Mouse (Mus musculus): ENCODE measurements around the gene Map3k5.

The Map3k5 gene

DNA sequence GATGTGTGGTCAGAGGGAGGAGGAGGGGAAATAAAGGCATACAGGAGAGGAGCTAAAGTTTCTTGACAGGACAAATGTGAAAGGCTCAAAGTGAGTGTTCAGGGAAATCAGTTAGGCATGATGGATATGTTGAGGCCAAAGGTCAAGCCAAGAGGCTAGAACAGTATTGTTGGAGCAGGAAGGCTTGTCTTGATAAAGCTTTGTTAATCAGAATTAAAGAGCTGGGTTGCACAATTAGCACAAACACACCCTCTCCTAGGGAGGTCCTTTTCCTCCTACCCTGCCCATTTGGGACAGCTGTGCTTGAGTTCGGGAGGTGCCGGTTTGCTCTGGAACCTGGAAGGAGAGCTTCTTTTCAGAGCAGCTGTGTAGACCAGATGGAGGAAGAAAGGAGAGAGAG, 219.2 kb downstream of the Map3k5 start:
- DNase-seq (ENCODE audit: low read depth in 1 of 2, low spot score in 2 of 2): no peak

DNA sequence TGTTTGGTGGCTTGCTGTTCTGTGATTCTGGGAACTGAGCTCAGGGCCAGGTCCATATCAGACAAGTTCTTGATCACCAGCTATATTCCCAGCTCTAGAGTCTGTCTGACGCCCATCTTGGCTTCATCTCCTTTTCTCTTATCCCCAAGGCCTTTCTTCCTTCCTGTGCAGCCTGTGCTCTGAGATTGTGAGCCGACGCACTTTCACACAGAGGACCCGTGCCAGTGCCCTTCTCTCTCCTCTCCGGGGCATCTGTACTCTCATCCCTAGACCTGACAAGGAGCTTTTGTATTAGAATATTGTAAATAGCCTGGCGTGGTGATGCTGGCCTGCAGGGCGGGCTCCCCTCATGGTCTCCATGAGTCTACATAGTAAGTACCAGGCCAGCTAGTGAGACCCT, 221.1 kb downstream of the Map3k5 start:
- DNase-seq (ENCODE audit: low read depth in 1 of 2, low spot score in 2 of 2): no peak

DNA sequence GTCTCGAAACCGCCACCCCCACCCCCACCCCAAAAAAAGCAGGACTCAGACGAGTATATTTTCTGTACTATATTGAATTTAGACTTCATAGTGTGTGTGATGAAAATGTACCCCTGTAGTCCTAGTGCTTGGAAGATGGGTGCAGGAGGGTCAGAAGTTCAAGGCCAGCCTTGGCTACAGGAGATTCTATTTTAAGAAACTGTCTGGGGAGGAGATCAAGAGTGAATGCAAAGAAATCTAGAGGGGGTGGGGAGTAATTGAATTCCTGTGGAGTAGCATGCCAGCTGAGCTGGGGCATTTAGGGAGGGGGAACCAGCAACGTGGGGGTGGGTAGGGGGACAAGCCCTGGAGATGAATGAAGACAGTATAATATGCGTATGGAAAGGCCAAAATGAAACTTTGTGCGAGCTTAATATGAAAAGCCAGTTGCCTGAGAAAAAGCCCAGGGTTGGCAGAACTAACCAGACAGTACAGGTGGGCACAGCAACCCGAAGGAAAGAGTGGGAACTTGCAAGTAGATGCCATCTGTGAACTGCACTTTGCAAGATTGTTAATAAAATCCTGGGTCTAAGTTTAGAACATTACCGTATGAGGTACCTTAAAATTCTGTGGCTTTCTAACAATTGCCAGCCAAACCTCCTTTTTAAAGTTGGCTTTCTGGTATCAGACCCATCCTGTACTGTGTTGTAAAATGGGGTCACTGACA, 222.9 kb downstream of the Map3k5 start:
- DNase-seq (ENCODE audit: low read depth in 1 of 2, low spot score in 2 of 2): no peak

DNA sequence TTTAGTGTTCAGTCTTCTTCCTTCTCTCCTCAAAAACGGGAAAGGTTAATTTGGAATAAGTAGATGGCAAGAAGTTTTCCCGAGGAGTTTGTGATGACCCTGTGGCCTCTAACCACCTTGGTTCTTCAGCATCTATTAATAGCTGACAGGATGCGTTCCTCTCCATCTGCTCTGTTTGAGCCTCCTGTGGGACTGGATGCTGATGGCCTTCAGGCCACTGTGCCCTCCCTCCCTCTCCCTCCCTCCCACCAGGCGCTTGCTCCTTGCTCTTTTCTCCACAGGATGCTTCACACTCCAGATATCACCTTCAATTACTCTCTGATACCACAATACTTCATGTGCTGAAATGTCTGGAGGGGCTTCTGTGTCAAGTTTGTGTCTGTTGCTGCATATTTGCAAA, 224.5 kb downstream of the Map3k5 start:
- DNase-seq (ENCODE audit: low read depth in 1 of 2, low spot score in 2 of 2): no peak

DNA sequence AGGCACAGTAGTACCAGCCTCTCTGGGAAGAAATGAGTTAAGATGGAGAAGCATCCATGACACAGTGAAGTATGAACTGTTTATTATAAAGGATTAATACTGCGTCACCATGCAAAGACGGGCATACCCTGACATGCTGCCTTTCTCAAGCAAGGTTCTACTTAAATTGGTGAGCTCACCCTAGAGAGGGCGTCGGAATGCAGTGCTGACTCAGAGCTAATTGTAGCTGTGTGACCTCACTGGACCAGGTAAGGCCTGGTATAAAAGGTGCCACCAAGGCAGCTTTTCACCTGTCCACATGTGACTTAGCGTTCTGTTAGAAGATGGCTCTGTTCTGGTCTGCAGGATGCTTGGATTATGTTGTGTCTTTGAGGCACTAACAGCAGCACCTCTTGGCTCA, 225.0 kb downstream of the Map3k5 start:
- DNase-seq (ENCODE audit: low read depth in 1 of 2, low spot score in 2 of 2): no peak

DNA sequence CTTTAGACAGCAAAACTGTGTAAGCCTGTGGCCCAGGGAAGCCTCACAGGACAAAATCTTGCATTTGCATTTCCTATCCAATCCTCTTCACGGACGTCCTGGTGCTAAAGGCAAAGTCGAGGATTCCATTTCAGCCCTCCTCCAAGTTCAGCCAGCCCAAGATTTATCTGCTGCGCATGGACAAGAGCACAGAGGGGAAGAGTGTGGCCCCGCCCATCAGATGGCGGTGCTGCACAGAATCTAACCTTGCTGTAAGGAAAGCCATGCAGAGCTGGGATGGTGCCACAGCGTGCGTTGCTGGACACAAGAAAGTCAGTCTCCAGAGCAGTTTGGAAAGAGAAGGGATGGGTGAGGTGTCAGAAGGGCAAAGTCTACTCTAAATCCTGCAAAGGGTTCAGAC, 226.6 kb downstream of the Map3k5 start:
- DNase-seq (ENCODE audit: low read depth in 1 of 2, low spot score in 2 of 2): no peak

DNA sequence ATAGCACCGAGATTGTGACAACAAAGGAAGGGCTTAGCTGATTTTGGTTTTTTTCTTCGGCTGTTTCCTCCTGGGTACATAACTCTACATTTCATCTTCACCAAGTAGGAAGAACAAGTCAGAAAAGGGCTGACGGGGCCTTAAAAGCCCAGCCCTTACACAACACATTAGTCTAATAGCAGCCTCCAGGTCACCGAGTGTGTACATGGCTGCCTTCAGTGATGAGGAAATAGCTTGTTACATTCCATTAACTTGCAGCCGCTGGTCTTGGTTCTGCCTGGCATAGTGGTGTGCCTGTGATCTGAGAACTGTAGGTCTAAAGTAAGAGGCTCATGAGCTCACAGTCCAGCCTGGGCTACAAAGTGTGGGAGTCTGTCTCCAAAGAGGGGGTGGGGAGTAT, 230.5 kb downstream of the Map3k5 start:
- DNase-seq (ENCODE audit: low read depth in 1 of 2, low spot score in 2 of 2): no peak

DNA sequence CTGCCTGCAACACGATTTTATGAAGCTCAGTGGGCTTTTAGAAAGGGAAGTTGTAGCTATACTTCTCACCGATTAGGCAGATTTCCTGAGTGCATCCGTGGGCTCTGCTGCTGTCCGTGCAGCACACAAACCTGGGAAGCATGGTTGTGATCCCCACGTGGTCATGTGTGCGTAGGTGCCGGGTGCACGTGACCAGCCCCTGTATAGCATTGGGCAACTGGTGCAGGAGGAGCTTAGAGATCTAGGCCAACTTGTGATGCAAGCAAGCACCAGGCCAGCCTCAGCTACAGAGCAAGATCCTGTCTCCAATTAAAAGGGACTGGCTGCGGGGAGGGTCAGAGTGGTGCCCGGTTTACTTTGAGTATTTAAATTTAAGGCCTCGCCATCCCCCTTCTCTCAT, 232.5 kb downstream of the Map3k5 start:
- DNase-seq (ENCODE audit: low read depth in 1 of 2, low spot score in 2 of 2): no peak

DNA sequence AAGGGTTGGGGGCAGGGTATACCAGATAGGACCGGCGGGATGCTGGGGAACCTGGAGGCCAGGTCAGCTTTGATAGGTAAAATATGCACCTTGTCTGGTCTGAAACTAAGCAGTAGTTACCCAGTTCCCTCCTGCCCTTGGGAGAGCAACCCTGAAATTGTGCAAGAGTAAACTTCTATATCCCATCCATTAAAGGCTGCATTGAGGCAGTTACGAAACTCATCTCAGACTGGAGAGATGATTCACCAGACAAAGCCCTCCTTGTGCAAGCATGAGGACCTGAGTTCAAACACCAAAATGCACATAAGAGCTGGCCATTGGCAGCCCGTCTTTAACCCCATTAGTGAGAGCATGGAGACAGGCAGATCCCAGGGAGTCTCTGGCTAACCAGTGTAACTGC, 233.2 kb downstream of the Map3k5 start:
- DNase-seq (ENCODE audit: low read depth in 1 of 2, low spot score in 2 of 2): no peak

DNA sequence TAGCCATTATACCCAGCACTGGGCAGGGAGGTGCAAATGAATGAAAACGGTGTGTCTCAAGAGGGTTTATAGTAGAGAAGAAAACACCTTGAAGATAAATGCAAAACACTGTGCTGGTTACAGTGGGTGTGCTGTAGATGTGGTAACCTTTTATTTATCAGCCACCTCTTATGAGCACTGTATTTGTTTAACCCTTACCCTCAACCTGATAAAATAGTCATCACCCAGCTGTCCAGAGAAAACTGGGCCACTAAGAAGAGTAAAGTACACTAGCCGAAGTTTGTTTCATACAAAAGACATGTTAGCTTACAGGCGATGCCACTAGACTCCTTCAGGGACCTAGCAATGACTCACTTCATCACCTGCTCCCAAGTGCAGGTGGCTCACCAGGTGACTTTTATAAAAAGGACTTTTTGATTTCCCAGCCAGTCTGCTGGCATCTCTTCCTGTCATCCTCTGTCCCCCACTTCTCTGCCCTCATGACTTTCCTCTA, 235.0 kb downstream of the Map3k5 start:
- no peak for DNase-seq (ENCODE audit: low read depth in 1 of 2, low spot score in 2 of 2)

DNA sequence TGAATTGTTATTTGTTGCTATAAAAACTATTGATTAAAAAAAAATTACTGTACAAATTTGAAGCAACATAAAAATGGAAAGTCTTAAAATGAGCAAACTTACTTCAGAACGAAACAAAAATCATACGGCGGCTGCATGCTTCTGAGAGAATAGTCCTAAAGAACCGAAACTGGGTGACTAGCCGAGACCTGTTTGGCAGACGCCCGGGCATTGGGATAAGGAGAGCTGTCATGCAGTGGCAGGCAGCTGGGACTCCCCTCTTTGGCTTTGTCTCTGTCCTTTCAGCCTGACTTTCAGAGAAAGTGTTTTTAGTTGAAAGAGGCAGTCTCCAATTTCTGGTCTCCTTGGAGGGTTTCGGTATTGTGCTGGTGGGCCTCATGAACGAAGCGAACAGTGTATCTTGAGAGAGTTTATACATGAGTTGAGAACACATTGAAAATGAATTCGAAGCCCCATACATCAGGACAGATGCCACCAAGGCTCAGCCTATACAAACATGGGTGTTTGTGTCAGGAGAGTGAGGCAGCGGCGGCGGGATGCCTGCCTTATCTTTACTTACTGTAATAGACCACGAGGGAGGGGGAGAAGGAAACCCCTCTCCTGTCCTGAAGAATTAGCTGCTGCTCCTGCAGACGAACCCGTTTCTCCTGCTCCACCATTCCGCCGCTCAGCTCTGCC, 235.8 kb downstream of the Map3k5 start:
- no peak for DNase-seq (ENCODE audit: low read depth in 1 of 2, low spot score in 2 of 2)

DNA sequence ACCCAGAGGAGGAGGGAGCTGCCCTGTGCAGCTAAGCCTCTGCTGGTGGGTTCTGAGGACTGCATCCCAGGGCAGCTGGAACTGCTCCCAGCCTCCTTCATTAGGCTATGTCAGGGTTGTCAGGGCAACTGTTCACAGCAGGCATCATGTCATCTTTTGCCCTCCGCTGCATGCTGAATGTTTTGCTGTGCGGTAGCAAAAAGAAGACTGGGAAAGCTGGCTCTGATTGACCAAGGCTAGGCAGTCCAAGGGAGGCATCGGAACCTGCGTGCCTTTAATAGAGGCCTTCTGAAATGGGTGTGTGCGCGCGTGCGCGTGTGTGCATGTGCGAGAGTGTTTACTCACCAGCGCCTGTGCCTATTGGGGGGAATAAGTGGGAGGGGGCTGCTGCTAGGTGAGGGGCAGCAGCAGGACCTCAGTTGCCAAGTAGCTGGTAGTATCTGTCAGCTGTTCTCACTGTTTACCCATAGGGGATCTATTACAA, 236.4 kb downstream of the Map3k5 start:
- DNase-seq (ENCODE audit: low read depth in 1 of 2, low spot score in 2 of 2): no peak

DNA sequence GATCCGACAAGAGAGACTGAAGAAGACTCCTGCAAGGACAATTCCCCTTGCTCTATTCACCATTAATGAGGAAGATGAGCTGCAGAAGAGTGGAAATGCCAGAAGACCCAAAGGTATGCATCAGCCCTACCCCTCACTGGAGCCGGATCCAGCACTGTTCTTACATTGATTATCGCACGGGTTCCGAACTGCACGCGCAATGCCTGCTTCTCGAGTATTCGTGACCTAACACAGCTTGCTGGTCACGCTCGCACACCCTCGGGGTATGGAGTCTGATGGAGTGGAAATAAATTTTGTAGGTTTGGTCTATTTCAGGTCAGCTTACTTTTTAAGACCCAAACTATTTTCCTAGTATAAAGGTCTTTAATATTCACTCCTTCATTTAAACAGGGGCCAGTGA, 236.9 kb downstream of the Map3k5 start:
- no peak for DNase-seq (ENCODE audit: low read depth in 1 of 2, low spot score in 2 of 2)

DNA sequence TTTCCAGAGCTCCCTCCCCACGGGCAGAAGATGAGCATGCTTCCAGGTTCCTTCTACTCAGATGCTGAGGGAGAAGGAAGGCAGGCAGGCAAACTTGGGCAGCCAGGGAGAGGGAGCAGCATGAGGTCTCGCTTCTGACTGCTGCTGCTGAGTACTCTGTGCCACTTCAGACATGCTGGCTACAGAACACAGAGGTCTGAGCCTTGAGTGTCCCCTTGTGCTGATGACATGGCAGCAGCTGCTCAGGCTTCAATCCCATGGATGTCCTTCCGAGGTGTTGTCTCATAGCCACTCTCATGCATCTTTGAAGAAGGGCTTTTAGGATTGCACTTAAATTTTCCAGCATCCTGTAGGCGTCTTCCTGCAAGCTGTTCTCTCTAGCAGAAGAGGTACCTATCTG, 237.5 kb downstream of the Map3k5 start:
- no peak for DNase-seq (ENCODE audit: low read depth in 1 of 2, low spot score in 2 of 2)

DNA sequence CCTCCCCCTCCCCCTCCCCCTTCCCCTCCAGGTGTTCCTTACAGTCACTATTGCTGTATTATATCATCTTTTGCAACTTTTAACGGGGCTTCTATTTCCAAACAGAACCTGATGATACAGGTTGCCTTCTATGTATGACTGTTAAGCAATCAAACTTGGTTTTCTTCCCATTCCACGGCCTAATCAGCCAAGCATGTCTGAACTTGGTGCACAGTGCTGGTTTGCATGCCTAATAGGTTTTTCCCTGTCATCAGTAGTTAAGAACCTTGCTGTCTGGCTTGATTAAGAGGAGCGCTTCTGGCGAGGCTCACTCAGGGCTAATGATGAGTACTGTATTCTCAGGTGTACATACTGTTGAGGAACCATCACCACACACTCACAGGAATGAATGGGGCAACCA, 239.5 kb downstream of the Map3k5 start:
- DNase-seq (ENCODE audit: low read depth in 1 of 2, low spot score in 2 of 2): no peak

DNA sequence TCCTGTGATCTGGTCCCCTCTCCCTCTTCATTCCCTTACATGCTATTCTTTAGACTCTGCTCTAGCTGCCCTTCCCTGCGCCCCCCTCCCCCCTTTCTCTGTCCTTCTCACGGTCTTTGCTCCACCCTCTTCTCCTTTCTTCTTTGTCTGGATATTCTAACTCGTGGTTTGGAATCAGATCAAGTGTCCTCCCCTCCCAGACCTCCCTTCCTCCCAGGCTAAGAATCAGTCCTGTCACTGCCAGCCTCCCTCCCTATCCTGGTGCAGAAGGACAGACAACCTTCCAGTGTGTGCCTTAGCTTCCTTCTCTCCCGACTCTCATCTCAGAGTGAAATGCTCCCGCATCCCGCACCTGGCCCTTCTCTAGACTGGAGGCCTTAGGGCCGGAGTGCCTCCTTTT, 241.8 kb downstream of the Map3k5 start:
- no peak for DNase-seq (ENCODE audit: low read depth in 1 of 2, low spot score in 2 of 2)

DNA sequence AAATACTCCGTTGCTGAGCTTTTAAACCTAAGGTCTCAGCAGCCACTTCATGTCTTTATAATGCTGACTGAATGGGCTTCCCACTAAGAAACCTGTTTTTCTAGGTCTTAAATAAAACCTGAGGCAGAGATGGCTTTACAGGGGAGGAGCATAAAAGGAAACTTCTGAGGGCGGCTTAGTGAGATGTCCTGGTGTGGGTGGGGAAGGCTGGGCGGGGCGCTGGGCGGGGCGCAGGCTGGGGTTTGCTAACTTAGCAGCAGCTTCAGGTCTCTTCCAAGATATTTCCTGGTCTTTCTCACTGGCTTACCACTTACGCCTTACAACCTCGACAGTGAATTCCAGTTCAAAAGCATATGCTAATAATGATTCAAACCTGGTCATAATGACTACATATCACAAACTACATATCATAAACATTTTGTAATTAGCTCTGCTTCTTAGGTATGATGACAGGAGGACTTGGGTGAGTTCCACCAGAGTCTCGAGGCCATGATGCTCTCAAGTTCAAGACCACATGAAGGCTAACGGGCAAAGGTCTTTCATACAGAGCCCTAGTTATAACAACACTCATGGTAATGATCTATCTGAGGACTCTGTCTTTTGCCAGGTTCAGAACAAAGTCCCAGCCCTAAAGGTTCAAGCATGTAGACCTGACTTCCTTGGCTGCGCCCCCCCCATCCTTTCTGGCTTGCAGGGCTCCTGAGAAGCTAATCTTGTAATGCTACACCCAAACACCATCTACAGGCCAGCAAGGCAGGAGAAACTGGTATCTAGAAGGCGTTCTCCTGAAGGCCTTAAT, 244.7 kb downstream of the Map3k5 start:
- no peak for DNase-seq (ENCODE audit: low read depth in 1 of 2, low spot score in 2 of 2)

DNA sequence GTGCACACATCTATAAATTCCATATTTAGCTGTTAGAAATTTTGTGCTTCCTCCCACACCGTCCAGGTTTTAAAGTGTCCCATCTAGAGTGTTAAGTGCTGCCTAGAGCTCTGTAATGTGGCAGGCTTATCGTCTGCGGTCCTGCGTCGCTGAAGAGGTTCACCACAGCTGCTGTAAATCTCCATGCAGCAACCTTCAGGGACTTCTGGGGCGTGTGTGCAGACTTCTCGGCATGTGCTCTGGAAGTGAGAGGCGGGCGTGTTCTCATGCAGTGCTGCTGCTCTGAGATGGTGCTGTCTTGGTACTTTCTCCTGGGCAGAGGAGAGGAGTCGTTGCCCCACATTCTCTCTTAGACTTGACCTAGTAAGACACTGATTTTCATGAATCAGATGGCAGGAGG, 246.9 kb downstream of the Map3k5 start:
- DNase-seq (ENCODE audit: low read depth in 1 of 2, low spot score in 2 of 2): no peak

DNA sequence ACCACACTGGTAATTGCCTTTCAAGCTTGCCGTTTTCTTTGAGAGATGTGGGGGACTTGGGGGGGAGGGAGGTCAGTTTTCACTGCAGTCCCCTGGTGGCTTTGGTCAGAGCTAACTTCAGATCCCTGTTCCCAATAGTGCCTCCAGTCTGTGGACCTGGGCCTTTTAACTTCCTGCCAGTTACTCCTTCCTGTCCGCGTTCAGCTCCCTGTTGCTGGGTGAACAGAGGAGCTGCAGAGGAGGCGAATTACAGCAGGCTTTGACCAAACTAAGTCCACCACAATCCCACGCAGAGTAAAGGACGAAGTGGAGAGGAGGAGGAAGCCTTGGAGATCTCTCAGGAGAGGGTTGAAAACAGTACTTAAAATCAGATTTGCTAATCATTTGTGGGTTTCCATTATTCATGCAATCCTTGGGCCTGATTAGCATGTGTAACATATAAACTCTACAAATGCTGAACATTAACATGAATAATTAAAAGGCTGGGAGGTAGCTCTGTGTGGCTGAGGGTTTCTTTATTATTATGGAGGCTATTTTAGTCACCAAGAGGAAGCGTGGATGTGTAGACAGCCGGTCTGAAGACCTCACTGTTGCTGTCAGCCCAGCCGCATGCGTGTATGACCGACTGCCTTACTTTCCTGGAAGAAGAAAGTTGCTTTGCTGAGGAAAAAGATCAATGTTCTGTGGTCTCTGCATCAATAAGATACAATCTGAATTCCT, 247.6 kb downstream of the Map3k5 start:
- no peak for DNase-seq (ENCODE audit: low read depth in 1 of 2, low spot score in 2 of 2)

DNA sequence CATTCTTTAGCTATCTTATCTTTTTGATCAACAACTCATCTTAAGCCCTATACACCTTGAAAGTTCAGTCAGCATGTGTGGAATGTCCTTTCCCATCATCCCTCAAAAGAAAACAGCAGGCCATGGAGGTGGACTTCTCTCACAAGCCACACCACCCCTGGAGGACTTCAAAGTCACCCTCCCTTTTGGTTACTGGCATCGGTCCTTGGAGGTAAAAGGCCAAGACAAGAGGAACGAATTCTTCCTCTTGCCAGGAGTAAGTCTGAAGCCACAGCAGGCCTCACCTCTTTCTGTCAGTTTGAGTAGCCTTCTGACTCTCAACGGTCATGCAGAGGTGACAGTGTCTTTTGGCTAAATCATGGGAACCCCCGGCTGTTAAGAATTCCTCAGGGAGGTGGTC, 250.1 kb downstream of the Map3k5 start:
- DNase-seq (ENCODE audit: low read depth in 1 of 2, low spot score in 2 of 2): no peak

DNA sequence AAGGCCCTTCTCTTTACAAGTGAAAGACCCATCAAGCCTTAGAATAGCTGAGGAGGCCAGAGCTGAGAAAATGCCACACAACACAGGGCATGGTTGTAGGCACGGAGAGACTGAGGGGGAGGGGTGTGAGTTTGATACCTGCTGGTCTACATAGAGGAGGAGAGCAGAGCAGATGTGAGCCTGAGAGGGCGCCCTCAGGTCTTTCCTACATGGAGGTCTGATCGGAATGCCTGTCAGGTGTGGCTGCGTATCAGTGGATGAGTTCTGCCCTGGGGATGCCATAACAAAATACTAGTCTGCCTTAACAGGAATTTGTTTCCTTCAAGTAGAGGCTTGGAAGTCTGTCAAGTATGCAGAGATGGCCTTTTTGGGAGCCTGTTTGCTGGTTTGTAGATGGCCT, 251.0 kb downstream of the Map3k5 start:
- no peak for DNase-seq (ENCODE audit: low read depth in 1 of 2, low spot score in 2 of 2)

Measured in monocyte, adult 2 months (primary cell).